Mouse (Mus musculus) embryonic fibroblast, embryonic 13.5 days (primary cell): ENCODE data around the gene Ephb2.

ENCODE experiments used
- CTCF ChIP-seq: IDR thresholded peaks from 2 replicates; pipeline ENCODE4 v1.5.1; 2011; ENCODE audit warnings: mild to moderate bottlenecking, control low read depth, low read length, moderate library complexity, borderline replicate concordance; ENCODE audit not compliant: insufficient read depth
- POLR2A ChIP-seq: IDR thresholded peaks from 2 replicates; pipeline ENCODE4 v1.6.1; 2011; ENCODE audit warnings: low read depth, mild to moderate bottlenecking, control low read depth, low read length, moderate library complexity

DNA sequence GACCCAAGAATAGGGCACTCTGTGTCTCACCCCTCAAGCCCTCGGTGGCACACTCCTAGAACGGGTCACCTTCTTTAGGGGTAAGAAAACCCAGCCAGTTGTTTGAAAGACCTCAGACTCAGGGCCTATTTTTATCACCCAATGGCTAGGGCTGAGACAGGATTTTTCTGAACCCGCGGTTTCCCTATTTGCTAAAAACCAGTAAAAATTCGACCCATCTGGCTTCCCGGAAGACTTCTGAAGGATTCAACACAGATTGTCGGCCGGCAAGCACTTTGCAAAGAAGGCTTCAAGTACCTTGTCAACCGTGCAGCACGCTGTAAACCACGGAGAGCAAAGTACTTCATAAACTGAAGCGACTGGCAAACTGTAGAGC lies 1.4 kb downstream of the Ephb2 start:
- TF ChIP-seq CTCF (no peak), POLR2A (no peak)
